Mouse (Mus musculus): Measurements from ENCODE around the gene Stat5a. TPM values are rescaled to one million over a fixed set of nuclear protein-coding genes. Genes with fewer than 3 reads are reported as not detected.

Stat5a gene
- polyA plus RNA-seq, 1 experiment from 2014 or later, result 0.71 TPM

- Histone ChIP-seq H3K27ac (replicated peaks) (no peak overlapping the region), H3K27me3 (peaks cover 10% of the 10 kb centered on the region; the same call in 1 of the 2 replicates), H3K9ac (replicated peaks) (no peak overlapping the region), H3K4me2 (replicated peaks) (no peak overlapping the region), H3K9me3 (no peaks in the 10 kb centered on the region), H3K36me3 (no peaks in the 10 kb centered on the region), H3K4me3 (no peak overlapping the region), H3K4me1 (peaks cover 9% of the 10 kb centered on the region; the same call in 1 of the 2 replicates)
- ATAC-seq (replicated peaks), result no peak
- 79% methylated on average over 8 of the region's 8 CpGs for WGBS
Measured at GRCm38 (mm10) chr11:100870968-100871350, 11.8 kb downstream of the Stat5a start.

GRCm38 (mm10) chr11:100875761-100876160 lies 16.6 kb downstream of the Stat5a start:
- Histone ChIP-seq H3K4me2 (replicated peaks) (no peak overlapping the region), H3K9ac (replicated peaks) (no peak overlapping the region), H3K27me3 (0 out of 2 replicates have a peak, but pooled peaks cover 7% of the 10 kb centered on the region), H3K4me3 (no peak overlapping the region), H3K9me3 (no peaks in the 10 kb centered on the region), H3K27ac (replicated peaks) (no peak overlapping the region), H3K4me1 (no peaks in the 10 kb centered on the region), H3K36me3 (no peaks in the 10 kb centered on the region)
- no peak for ATAC-seq (replicated peaks)
- 80% methylated on average over 3 of the region's 3 CpGs for WGBS

- no peak overlapping the region for H3K27ac ChIP-seq (replicated peaks)
- H3K4me3 ChIP-seq, result no peak overlapping the region
- no peak for ATAC-seq (replicated peaks)
- WGBS, result 83% methylated on average over 15 of the region's 15 CpGs
- no peaks in the 10 kb centered on the region for H3K4me1 ChIP-seq
- no peak overlapping the region for H3K9ac ChIP-seq (replicated peaks)
- no peaks in the 10 kb centered on the region for H3K36me3 ChIP-seq
- H3K4me2 ChIP-seq (replicated peaks), result no peak overlapping the region
- H3K9me3 ChIP-seq, result no peaks in the 10 kb centered on the region
- H3K27me3 ChIP-seq, result no peaks in the 10 kb centered on the region
Measured at GRCm38 (mm10) chr11:100879321-100880078, 20.3 kb downstream of the Stat5a start.

GRCm38 (mm10) chr11:100883640-100884039 lies 24.5 kb downstream of the Stat5a start:
- ATAC-seq (replicated peaks), result no peak
- no peaks in the 10 kb centered on the region for H3K36me3 ChIP-seq
- no peak overlapping the region for H3K9ac ChIP-seq (replicated peaks)
- no peaks in the 10 kb centered on the region for H3K9me3 ChIP-seq
- H3K4me3 ChIP-seq, result no peak overlapping the region
- no peak overlapping the region for H3K27ac ChIP-seq (replicated peaks)
- no peaks in the 10 kb centered on the region for H3K4me1 ChIP-seq
- WGBS, result 91% methylated on average over 10 of the region's 10 CpGs
- H3K4me2 ChIP-seq (replicated peaks), result no peak overlapping the region
- no peaks in the 10 kb centered on the region for H3K27me3 ChIP-seq

GRCm38 (mm10) chr11:100885472-100885871 lies 26.3 kb downstream of the Stat5a start:
- H3K36me3 ChIP-seq, result no peaks in the 10 kb centered on the region
- H3K4me1 ChIP-seq, result peaks cover 2% of the 10 kb centered on the region; the same call in 1 of the 2 replicates
- H3K27ac ChIP-seq (replicated peaks), result no peak overlapping the region
- no peak overlapping the region for H3K4me3 ChIP-seq
- no peak overlapping the region for H3K4me2 ChIP-seq (replicated peaks)
- no peak for ATAC-seq (replicated peaks)
- no peaks in the 10 kb centered on the region for H3K27me3 ChIP-seq
- H3K9ac ChIP-seq (replicated peaks), result no peak overlapping the region
- H3K9me3 ChIP-seq, result no peaks in the 10 kb centered on the region

GRCm38 (mm10) chr11:100886188-100886740 lies 27.1 kb downstream of the Stat5a start:
- H3K4me2 ChIP-seq (replicated peaks), result no peak overlapping the region
- H3K36me3 ChIP-seq, result no peaks in the 10 kb centered on the region
- no peak overlapping the region for H3K9ac ChIP-seq (replicated peaks)
- 77% methylated on average over 8 of the region's 8 CpGs for WGBS
- H3K27me3 ChIP-seq, result no peaks in the 10 kb centered on the region
- peaks cover 8% of the 10 kb centered on the region for H3K4me1 ChIP-seq
- no peak overlapping the region for H3K27ac ChIP-seq (replicated peaks)
- no peak overlapping the region for H3K4me3 ChIP-seq
- no peaks in the 10 kb centered on the region for H3K9me3 ChIP-seq
- ATAC-seq (replicated peaks), result no peak

GRCm38 (mm10) chr11:100887236-100887635 lies 28.1 kb downstream of the Stat5a start:
- WGBS, result 81% methylated on average over 4 of the region's 4 CpGs
- H3K36me3 ChIP-seq, result no peaks in the 10 kb centered on the region
- H3K4me2 ChIP-seq (replicated peaks), result no peak overlapping the region
- ATAC-seq (replicated peaks), result no peak
- peaks cover 8% of the 10 kb centered on the region for H3K4me1 ChIP-seq
- no peaks in the 10 kb centered on the region for H3K27me3 ChIP-seq
- H3K4me3 ChIP-seq, result no peak overlapping the region
- H3K9me3 ChIP-seq, result no peaks in the 10 kb centered on the region
- H3K27ac ChIP-seq (replicated peaks), result no peak overlapping the region
- no peak overlapping the region for H3K9ac ChIP-seq (replicated peaks)

- no peak overlapping the region for H3K4me2 ChIP-seq (replicated peaks)
- H3K27ac ChIP-seq (replicated peaks), result no peak overlapping the region
- H3K9ac ChIP-seq (replicated peaks), result no peak overlapping the region
- no peaks in the 10 kb centered on the region for H3K36me3 ChIP-seq
- WGBS, result 87% methylated on average over 3 of the region's 3 CpGs
- H3K4me3 ChIP-seq, result no peak overlapping the region
- H3K27me3 ChIP-seq, result no peaks in the 10 kb centered on the region
- no peaks in the 10 kb centered on the region for H3K9me3 ChIP-seq
- ATAC-seq (replicated peaks), result no peak
- peaks cover 8% of the 10 kb centered on the region for H3K4me1 ChIP-seq
Measured at GRCm38 (mm10) chr11:100887764-100888163, 28.6 kb downstream of the Stat5a start.

- H3K9me3 ChIP-seq, result no peaks in the 10 kb centered on the region
- H3K4me1 ChIP-seq, result peaks cover 8% of the 10 kb centered on the region
- no peaks in the 10 kb centered on the region for H3K36me3 ChIP-seq
- 82% methylated on average over 10 of the region's 10 CpGs for WGBS
- H3K9ac ChIP-seq (replicated peaks), result no peak overlapping the region
- no peaks in the 10 kb centered on the region for H3K27me3 ChIP-seq
- no peak overlapping the region for H3K27ac ChIP-seq (replicated peaks)
- no peak for ATAC-seq (replicated peaks)
- no peak overlapping the region for H3K4me2 ChIP-seq (replicated peaks)
- no peak overlapping the region for H3K4me3 ChIP-seq
Measured at GRCm38 (mm10) chr11:100888348-100888820, 29.2 kb downstream of the Stat5a start.

GRCm38 (mm10) chr11:100890481-100890880 lies 31.3 kb downstream of the Stat5a start:
- Histone ChIP-seq H3K27me3 (no peaks in the 10 kb centered on the region), H3K9me3 (no peaks in the 10 kb centered on the region), H3K4me2 (replicated peaks) (no peak overlapping the region), H3K27ac (replicated peaks) (peak overlapping the region; percentile 0; the same call in 1 of the 2 replicates), H3K9ac (replicated peaks) (no peak overlapping the region), H3K36me3 (no peaks in the 10 kb centered on the region), H3K4me1 (peaks cover 19% of the 10 kb centered on the region), H3K4me3 (no peak overlapping the region)
- ATAC-seq (replicated peaks), result no peak
- 63% methylated on average over 6 of the region's 6 CpGs for WGBS

- 75% methylated on average over 15 of the region's 15 CpGs for WGBS
Measured at GRCm38 (mm10) chr11:100891256-100892123, 32.3 kb downstream of the Stat5a start.

GRCm38 (mm10) chr11:100892435-100892834 lies 33.3 kb downstream of the Stat5a start:
- H3K36me3 ChIP-seq, result no peaks in the 10 kb centered on the region
- 80% methylated on average over 5 of the region's 5 CpGs for WGBS

More at GRCm38 (mm10) chr11:100891256-100892123, 32.3 kb downstream of the Stat5a start:
- no peak for ATAC-seq (replicated peaks)
- Histone ChIP-seq H3K27ac (replicated peaks) (peak overlapping the region; percentile 0; the same call in 1 of the 2 replicates), H3K4me3 (no peak overlapping the region), H3K36me3 (no peaks in the 10 kb centered on the region), H3K9me3 (no peaks in the 10 kb centered on the region), H3K4me1 (peaks cover 19% of the 10 kb centered on the region), H3K27me3 (no peaks in the 10 kb centered on the region), H3K9ac (replicated peaks) (no peak overlapping the region), H3K4me2 (replicated peaks) (no peak overlapping the region)

More at GRCm38 (mm10) chr11:100892435-100892834, 33.3 kb downstream of the Stat5a start:
- peaks cover 19% of the 10 kb centered on the region for H3K4me1 ChIP-seq
- no peak overlapping the region for H3K9ac ChIP-seq (replicated peaks)
- no peak overlapping the region for H3K4me3 ChIP-seq
- no peaks in the 10 kb centered on the region for H3K27me3 ChIP-seq
- ATAC-seq (replicated peaks), result no peak
- no peaks in the 10 kb centered on the region for H3K9me3 ChIP-seq
- no peak overlapping the region for H3K4me2 ChIP-seq (replicated peaks)
- H3K27ac ChIP-seq (replicated peaks), result no peak overlapping the region

Measured in forebrain, embryonic 15.5 days (tissue).